Mouse (Mus musculus) lung, postnatal 14 days (tissue): Measurements from ENCODE around the gene Mad1l1.

Source experiments
- DNase-seq: peaks from one replicate; pipeline ENCODE4 v3.0.0; 2021

Gene Mad1l1

GRCm38 (mm10) chr5:140173181-140173580, 148.2 kb downstream of the Mad1l1 start:
- no peak for DNase-seq

- DNase-seq, result no peak
Observed at GRCm38 (mm10) chr5:140171710-140172109, 149.6 kb downstream of the Mad1l1 start.

- no peak for DNase-seq
Observed at GRCm38 (mm10) chr5:140167531-140167930, 153.8 kb downstream of the Mad1l1 start.

GRCm38 (mm10) chr5:140167080-140167479, 154.3 kb downstream of the Mad1l1 start:
- DNase-seq, result no peak

GRCm38 (mm10) chr5:140163947-140164346, 157.4 kb downstream of the Mad1l1 start:
- DNase-seq, result no peak

GRCm38 (mm10) chr5:140162071-140162845, 159.1 kb downstream of the Mad1l1 start:
- no peak for DNase-seq

GRCm38 (mm10) chr5:140159007-140159406, 162.3 kb downstream of the Mad1l1 start:
- no peak for DNase-seq

GRCm38 (mm10) chr5:140157886-140158627, 163.3 kb downstream of the Mad1l1 start:
- no peak for DNase-seq

GRCm38 (mm10) chr5:140154166-140154565, 167.2 kb downstream of the Mad1l1 start:
- no peak for DNase-seq

- no peak for DNase-seq
Observed at GRCm38 (mm10) chr5:140151871-140152270, 169.5 kb downstream of the Mad1l1 start.

- DNase-seq, result peak; percentile 38
Observed at GRCm38 (mm10) chr5:140151180-140151579, 170.2 kb downstream of the Mad1l1 start.

GRCm38 (mm10) chr5:140150694-140151093, 170.7 kb downstream of the Mad1l1 start:
- DNase-seq, result no peak

GRCm38 (mm10) chr5:140150136-140150535, 171.2 kb downstream of the Mad1l1 start:
- DNase-seq, result no peak

GRCm38 (mm10) chr5:140149298-140149697, 172.1 kb downstream of the Mad1l1 start:
- no peak for DNase-seq

- no peak for DNase-seq
Observed at GRCm38 (mm10) chr5:140143541-140143940, 177.8 kb downstream of the Mad1l1 start.

- DNase-seq, result no peak
Observed at GRCm38 (mm10) chr5:140141336-140141735, 180.0 kb downstream of the Mad1l1 start.

GRCm38 (mm10) chr5:140140214-140140613, 181.1 kb downstream of the Mad1l1 start:
- DNase-seq, result peak; percentile 71

GRCm38 (mm10) chr5:140135734-140136625, 185.4 kb downstream of the Mad1l1 start:
- no peak for DNase-seq

GRCm38 (mm10) chr5:140134021-140134420, 187.3 kb downstream of the Mad1l1 start:
- no peak for DNase-seq

GRCm38 (mm10) chr5:140128414-140128981, 192.9 kb downstream of the Mad1l1 start:
- no peak for DNase-seq

GRCm38 (mm10) chr5:140127981-140128380, 193.4 kb downstream of the Mad1l1 start:
- DNase-seq, result no peak

GRCm38 (mm10) chr5:140124626-140125025, 196.7 kb downstream of the Mad1l1 start:
- DNase-seq, result no peak
